Mouse (Mus musculus) cortical plate, adult 2 months (tissue): Measurements from ENCODE around the gene Fpr2.

Experiments
- CTCF ChIP-seq: fragments of 200-500 bp; IDR thresholded peaks from 2 replicates; pipeline ENCODE4 v1.5.1; 2011; ENCODE audit warnings: mild to moderate bottlenecking, control low read depth, low read length; ENCODE audit not compliant: insufficient read depth; ENCODE audit errors: extremely low read depth
- POLR2A ChIP-seq: fragments of 200-500 bp; IDR thresholded peaks from 2 replicates; pipeline ENCODE4 v1.6.1; 2011; ENCODE audit warnings: mild to moderate bottlenecking, low read length, control low read depth; ENCODE audit not compliant: insufficient read depth; ENCODE audit errors: extremely low read depth

DNA sequence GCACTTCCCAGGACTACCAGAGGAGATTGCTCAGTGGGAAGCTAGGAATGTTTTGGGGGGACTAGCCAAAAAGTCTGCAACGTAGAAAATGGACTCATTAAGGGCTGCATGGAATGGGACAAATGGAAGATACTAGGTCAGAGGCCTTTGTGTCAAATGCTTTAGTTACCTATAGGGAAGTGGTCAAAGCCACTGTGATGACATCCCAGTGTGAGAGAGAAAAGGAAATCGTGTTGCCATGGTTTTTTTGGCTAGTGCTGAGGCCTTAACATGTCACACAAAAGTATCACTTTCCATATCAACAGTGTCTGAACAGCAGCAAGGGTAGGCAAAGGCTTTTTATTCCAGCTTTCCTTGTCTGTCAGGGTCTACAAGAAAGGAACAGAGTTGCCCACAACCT, 22.5 kb upstream of the Fpr2 start:
- no peak for TF ChIP-seq CTCF
- no peak for TF ChIP-seq POLR2A
